Mouse (Mus musculus) frontal cortex, adult (tissue): ENCODE measurements around the gene Wars.
"Not testable (repeated sequence)": the region's sequence is repeated elsewhere in the genome, so short reads cannot be mapped to it uniquely, and the experiment has no call there.

Experiments used
- ATAC-seq: cut with Nextera tagmentation; 2 replicates; pipeline ENCODE4 v1.9.2; 2017; ENCODE audit warnings: mild to moderate bottlenecking, moderate library complexity, mixed read lengths; ENCODE audit not compliant: low TSS enrichment

Wars gene

DNA sequence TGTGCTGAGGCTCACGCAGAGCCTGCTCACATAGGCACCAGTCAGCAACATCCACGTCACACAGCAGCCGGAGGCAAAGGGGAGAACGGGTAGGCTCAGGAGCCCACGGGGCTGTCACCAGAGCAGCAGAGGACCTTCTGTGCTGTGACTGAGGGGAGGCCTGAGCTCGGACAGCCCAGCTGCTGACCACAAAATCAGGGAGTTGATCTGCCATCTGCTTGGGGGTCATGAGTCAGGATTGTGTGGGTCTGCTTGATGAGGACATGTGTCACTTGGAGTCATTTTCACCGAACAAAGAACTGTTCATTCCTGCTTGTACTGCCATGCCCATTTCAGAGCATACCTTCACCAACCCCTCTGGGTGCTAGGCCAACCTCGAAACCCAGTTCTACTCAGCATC, 37.8 kb downstream of the Wars start:
- no peak for ATAC-seq

DNA sequence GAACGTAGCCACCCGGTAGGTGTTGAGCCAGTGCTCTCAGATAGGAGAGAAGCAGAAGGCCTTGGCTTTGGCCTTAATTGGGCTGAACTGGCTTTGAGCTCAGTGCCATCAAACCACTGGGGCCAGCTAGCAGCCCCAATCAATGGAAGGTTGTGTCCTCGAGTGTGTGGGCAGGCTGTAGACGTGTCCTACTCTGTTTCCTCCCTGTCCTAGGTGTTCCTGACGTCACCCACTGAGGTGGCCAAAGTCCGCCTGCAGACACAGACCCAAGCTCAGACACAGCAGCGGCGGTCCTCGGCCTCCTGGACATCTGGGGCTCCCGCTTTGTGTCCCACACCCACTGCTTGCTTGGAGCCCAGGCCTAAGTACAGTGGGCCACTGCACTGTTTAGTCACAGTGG, 38.9 kb downstream of the Wars start:
- ATAC-seq, result no peak

DNA sequence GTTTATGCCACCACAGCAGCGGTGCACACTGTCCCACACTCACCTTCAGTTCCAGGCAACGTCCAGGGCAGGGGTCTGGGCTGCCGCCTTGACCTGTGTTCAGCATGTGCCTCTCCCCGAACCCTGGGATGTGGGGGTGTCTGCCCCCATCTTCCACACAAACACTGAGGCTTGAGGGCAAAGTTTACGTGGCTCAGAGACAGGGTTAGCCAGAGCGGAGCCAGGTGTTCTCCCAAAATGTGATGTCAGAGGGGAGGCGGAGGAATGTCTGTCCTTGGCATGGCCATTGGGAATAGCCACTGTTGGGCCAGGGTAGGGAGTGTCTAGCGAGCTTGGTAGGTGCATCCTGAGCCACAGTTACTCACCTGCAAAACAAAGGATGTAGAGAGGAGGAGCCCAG, 41.2 kb downstream of the Wars start:
- no peak for ATAC-seq

DNA sequence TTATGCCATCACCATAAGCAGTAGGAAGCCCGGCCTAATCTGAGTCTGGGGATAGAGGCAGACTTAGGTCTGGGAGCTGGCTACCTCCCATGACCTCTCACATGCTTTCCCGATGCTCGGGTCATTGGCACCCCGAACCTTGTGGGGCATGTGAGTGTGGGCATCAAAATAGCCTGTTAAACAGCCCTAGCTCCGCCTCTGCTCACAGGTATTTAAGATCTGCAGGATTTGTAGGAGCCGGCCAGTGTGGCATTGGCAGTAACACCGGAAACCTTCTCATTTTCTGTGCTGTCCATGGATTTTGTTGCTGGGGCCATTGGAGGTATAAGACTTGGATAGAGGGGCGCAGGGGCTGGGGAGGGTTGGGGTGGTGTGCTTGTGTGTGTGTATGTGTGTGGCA, 43.1 kb downstream of the Wars start:
- no peak for ATAC-seq

DNA sequence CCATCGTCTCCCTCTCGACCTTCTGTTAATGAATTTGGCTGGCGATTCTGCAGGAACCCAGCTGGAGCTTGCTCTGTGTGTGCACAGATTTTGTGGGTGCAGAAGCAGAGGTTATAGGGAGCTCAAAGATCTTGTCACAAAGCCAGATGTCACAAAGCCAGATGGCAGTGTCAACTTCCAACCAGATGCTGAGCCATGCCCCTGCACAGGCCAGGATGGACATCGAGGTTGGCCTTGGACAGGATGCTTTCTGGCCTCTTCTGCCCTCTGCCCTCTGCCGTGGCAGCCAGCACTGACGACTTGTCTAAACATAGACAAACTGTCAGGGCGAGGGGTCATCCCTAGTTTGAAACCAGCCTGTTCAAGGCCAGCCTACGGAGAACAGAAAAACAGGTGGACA, 43.8 kb downstream of the Wars start:
- no peak for ATAC-seq

DNA sequence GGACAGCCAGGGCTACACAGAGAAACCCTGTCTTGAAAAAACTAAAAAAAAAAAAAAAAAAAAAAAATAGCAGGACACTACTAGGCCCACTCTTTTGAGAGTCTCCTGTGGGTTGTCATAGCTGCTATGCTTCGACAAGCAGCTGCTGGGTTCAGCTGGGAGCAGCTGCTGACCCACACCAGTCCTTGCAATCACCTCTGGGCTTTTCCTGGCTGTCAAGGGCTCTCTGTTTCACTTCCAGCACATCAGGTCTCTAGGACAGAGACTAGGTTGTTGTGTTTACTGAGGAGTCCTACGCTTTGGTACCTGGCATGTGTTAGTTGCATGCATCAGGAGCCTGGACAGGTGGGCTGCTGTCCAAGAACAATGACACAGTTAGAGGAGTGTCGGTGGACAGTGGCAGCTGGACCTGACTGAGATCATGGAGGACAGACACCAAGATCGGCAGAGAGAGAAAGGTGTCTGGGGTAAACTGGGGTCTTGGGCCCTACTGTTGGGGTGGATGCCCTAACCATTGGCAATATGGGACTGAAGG, 44.4 kb downstream of the Wars start:
- no peak for ATAC-seq

DNA sequence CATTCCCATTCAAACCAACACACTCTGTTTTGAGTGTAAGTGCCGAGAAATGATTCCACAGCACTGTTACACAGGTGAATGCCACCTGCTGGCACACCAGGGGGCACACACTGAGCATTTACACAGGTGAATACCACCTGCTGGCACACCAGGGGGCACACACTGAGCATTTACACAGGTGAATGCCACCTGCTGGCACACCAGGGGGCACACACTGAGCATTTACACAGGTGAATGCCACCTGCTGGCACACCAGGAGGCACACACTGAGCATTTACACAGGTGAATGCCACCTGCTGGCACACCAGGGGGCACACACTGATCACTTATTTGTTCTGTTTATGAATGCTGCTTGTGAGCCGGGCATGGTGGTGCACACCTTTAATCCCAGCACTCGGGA, 45.9 kb downstream of the Wars start:
- not testable (repeated sequence) for ATAC-seq

DNA sequence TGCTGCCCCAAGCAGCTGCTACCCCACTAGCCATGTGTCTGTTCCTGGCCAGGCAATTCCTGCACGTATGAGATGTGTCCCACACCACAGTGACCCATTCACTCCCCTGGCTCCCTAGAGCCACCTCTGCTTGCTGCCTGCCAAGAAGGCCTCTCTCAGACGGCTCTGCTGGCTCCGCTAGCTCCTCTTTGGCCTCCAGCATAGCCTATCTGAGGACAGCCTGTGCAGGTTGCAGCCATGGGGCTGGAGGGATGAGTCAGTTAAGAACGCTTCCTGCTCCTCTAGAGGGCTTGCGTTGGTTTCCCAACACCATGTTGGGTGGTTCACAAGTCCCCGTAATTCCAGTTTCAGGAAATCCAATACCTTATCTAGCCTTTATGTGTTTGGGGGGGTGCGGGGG, 51.3 kb downstream of the Wars start:
- ATAC-seq, result no peak

DNA sequence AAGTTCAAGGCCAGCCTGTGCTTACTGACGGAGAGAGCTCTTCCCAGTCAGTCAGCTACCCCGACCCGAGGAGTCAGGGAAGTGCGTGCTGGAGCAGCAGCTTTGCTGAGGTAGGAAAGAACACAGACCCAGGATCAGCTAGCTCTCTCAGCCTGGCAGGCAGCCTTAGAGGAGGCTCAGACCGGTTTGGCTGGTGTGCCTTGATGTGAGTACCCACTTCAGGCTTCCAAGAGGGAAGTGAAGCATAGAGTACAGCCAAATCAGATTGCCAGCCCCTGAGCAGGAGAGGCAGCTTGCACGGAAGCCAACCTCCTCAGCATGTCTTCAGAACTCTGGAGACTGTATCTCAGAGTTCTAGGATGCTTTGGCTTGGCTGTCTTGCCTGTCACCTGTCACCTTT, 52.8 kb downstream of the Wars start:
- peak; percentile 40; the same call in 1 of the 2 replicates for ATAC-seq

DNA sequence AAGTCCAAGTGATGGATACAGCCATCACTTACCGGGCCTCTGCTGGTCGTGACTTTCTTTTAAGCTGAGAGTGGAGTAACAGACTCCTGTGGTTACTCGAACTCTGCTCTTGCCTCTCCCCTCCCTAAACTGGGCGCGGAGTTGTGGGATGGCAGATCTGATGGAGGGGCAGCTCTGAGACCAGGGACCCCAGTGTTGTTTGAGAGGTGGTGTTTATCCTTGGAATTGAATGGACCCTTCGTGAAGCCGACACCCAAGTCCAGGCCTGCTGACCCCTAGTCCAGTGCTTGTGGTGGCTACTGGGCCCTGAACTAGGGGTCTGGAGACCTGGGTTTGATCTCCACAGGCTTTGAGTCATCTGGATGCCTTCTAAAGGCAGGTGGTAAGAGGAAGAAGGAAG, 57.3 kb downstream of the Wars start:
- no peak for ATAC-seq

DNA sequence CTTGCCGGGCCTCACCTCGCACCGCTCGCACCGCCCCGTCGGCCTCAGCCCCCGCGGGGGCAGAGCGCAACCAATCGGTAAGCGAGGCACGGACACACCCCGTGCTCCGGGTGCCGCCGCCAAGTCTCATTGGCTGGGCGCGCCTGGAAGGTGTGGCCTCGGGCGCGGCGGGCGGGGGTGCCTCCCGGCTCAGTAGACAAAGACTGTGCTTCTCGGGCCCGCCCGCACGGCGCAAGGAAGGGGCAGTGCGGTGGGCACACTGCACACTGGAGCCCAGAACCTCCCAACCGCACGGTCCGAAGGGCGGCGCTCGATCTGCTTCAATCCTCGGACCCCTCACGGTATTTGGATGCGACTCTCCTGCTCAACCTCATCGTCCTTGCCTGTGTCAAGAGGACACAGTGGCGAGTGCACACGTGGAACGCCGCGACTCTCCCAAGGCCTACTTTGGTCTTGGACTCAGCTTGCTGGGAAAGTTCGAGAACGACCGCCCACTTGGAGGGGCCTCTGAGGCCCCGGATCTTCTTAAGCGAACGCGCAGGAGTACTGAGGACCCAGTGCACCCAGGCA, 58.0 kb downstream of the Wars start, which contains the start of the genes Slc25a29 and Slc25a47:
Gene Slc25a29, minus strand, starts transcription at position 44 of the 570 bp plus-strand sequence.
Gene Slc25a47, plus strand, starts transcription at position 207 of the 570 bp plus-strand sequence.
- peak; percentile 94 for ATAC-seq

DNA sequence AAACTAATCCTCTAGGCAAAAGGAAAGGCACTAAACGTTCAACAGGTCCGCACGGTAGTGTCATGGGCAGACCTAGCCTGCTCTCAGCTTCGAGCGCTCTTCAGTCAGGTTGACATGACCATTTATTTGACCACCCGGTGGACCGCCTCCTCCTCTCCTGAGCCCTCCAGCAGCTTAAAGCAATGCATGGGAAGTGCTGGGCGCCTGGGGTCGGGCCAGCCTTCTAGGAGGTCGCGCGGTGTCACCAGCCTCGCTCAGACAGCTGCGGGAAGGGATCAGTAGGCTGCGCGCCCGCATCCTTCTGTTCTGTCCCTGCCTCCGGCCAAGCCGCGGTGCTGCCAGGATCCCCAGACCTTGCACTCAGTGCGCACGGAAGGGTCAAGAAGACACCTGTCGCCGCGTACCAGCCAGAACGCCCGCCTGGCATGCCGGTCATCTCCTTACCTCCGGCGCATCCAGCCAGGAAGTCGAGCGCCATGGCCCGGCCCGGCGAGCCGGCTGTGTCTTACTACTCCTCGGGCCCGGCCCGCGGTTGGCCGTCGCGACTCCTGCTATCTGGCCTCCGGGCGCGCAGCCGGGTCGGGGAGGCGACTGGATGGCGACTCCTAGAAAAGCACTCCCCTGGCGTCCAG, 58.6 kb downstream of the Wars start:
- ATAC-seq, result peak; percentile 31; the same call in 1 of the 2 replicates

DNA sequence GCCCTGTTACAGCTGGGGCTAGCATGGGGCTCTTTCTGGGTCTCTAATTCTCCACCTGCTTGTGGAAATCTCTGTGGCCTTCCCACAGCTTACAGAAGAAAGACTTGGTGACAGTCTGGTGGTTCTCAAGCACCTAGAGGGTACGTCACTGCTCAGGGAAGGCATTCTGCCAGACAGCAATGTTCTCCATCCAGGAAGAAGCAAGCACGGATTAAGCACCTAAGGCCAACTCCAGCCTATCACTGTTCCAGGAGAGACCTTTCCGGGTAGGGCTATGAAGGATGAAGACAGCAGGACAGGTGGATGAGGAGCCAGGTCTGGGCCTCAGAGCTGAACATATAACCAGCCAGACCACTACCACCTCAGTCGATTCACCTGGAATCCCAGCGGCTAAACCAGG, 59.2 kb downstream of the Wars start:
- no peak for ATAC-seq

DNA sequence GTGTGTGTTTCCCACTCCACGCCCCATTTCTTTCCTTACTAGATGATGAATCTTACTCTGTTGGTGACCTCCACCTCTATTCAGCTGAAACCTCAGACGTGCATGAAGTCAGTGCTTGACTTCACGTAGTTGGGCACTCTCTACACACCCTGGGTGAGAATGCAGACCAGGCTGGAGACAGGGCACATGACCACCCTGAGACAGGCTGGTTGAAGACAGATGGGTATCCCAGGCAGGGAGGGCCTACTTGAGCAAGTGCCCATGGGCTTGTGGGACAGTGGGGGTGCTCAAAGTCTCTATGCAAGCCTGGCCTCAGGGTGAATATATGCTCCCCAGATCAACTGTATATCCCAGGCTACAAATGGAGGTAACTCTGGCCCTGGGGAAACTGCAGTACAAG, 59.6 kb downstream of the Wars start:
- ATAC-seq, result no peak

DNA sequence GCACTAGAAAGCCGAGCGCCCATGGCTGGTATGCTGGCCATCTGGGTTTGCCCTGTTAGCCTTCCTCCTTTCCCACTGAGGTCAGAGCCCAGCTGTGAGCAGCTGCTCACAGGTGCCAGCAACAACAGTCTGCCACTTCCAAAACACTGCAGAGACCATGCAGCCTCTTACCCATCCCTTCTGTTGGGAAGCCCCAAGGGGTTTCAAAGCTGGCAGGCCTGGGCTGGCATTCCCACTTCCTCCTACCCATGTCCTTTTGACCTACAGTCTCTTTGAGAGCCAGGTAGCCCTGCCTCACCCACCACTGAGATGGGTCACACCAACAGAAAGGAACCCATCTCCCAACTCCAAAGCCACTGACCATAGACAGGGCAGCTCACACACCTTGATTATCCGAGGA, 60.6 kb downstream of the Wars start:
- ATAC-seq, result no peak

DNA sequence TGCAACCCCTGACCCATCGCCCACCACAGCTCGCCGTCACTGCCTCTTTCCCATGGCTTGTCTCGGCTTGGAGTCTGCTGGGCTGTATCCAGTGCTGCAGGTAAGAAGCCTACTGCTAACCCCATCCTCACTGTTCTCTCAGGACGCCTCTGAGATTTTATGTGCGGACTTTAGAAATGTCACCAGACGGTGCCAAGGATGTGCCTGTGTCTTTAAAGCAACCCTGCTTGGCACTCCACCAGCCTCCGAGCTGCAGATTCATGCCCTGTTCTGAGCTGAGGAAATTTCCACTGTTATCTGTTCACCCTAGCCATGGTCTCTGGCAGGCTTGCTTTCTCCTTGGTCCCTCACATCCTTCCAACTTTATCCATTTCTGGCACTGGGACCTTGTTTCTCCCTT, 61.1 kb downstream of the Wars start:
- ATAC-seq, result peak; percentile 8; the same call in 1 of the 2 replicates

DNA sequence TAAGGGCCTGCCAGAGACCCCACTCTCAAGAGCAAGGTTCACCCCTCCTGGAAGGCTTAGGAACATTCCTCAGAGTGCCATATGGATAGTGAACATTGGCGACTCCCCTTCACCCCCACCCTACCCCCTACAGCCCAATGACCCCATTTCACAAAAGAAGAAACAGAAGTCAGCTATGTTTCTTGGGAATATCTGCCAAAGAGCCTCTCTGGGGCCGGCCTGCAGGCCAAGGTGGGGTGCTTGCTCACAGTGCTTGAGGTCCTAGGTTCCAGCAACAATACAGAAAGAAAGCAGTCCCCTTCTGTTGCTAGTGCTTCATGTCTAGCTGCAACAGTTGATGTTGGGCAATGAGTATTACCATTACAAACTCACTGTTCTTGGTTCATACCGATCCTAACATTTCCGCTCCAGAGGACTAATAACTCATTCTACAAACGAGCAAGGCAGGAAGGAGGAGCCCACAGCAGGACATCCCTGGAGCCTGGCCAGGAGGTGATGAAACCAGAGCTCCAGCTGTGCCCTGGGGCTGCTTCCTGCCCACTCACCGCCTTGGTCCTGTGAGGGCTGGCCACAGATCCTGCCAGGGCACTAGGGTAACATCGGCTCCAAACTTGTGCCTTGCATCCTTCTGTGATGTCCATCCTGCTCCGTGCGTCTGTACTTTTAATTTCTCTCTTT, 61.9 kb downstream of the Wars start:
- no peak for ATAC-seq

DNA sequence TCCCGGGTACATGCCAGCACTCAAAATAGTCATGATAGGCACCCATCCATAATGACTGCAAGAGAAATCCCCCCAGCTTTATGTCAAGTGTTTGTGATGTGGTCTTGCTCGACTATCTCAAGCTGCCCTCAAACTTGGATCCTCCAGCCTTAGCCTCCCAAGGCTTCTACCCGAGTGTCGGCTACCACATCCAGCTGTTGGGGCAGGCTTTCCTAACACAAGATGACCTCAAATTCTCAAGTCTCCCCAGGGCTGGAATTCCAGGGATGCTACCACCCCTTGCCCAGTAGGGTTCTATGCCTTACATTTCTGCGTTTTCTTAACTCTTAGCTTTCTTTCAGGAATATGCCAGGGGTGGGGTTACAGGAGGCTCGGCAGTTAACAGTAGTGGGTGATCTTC, 63.6 kb downstream of the Wars start:
- no peak for ATAC-seq

DNA sequence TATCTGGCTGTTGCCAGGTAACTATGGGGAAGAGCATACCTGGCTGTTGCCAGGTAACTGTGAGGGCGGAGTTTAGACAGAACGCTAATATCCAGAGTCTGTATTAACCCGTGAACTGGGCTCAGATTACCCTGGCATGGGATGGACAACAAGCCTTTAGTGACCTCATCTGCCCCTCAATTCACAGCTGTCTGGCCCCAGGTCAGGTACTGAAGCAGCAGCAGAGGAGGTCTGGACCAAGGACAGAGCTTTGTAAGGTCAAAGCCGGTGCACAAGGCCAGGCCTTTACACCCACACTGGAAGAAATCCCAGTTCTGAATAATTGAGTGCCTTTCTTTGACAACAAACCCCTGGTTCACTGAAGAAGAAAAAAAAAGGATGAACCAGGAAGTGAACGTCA, 64.3 kb downstream of the Wars start:
- no peak for ATAC-seq

DNA sequence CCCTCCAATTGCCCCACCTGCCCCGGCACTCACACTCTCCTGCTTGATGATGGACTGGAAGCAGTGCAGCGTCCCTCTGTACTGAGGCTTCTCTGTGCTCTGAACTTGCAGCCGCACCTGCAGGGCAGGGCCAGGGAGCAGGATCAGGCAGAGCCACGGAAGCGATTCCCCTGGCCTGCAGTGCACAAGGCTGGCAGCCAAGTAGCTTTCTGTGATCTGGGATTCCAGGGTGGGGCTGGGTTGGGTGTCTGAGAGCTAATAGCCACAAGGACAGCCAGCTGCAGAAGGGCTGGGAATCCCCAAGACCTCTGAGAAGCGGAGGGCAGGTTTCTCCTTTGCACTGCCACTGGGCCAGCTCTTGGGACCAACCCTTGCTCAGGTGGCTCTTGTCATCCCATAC, 66.3 kb downstream of the Wars start:
- no peak for ATAC-seq

DNA sequence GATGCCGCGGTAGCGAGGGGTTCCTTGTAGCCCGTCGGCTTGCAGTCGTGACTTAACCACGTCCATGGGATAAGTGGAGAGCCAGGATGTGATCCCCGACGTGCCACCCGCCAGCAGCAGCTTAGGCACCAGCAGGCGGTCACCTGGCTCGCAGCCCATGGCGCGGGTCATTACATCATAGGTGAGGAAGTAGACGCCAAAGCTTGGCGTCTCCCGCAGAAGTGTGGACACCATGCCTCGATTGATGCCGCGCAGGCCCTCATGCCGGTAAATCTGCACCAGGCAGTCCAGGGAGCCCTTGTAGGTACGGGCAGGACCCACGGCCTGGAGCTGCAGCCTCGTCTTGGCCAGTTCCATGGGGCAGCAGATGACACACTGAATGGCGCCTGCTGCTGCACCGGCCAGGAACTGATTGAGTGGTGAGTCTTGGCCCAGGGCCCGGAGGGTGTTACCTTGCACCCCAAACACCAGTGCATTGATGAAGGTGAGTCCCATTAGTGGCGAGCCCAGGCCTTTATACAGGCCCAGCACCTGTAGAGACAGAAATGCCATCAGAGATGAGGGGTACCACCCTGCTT, 66.9 kb downstream of the Wars start:
- no peak for ATAC-seq

DNA sequence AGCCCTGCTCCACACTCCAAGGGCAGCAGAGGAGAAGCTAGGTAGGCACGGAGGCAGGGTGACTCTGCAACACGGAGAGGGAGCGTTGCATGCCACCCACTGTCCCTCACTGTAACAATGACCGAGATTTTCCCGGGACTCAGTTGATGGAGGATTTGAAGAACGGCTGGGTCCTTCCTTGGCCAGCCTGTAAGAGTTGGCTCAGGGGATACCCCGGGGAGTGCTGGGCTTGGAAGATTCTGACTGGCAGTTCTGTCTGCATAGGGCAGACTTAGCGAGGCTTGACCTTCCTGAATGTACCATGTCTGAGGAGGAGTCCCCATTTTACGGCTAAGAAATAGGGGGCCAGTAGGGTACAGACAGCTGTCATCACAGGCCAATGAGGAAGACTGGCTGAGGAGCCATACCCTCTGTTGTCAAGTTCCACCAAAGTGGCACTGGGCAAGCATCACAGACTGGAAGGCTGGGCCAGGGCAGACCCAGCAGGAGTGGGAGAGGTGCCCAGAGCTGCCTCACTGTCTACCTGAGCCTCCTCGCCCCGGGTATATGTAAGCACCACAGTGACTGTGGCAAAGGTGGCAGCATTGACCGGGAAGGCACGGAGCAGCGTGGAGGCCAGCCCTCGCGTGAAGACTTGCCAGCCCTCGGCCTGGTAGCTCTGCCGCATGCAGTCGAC, 67.6 kb downstream of the Wars start:
- no peak for ATAC-seq
